Mouse (Mus musculus): ENCODE measurements around the gene Gas2l1.
A peak's percentile ranks its signal among the peaks of the same experiment; 100 is the strongest.
"Not testable (repeated sequence)": the region's sequence is repeated elsewhere in the genome, so short reads cannot be mapped to it uniquely, and the experiment has no call there.

The Gas2l1 gene

GRCm38 (mm10) chr11:5065056-5065821, at the start of gene Gas2l1:
TSS of gene Gas2l1 (minus strand) at chr11:5065327.
- peak; percentile 75 to 84 for DNase-seq (ENCODE audit: low spot score in 2 of 2)

- DNase-seq (ENCODE audit: low spot score in 2 of 2) = no peak
Observed at GRCm38 (mm10) chr11:5113645-5114044, 48.5 kb upstream of the Gas2l1 start.

GRCm38 (mm10) chr11:5109441-5109840, 44.3 kb upstream of the Gas2l1 start:
- DNase-seq (ENCODE audit: low spot score in 2 of 2) = no peak

GRCm38 (mm10) chr11:5103986-5104509, 38.9 kb upstream of the Gas2l1 start:
- DNase-seq (ENCODE audit: low spot score in 2 of 2) = no peak

- DNase-seq (ENCODE audit: low spot score in 2 of 2) = no peak
Observed at GRCm38 (mm10) chr11:5102384-5102783, 37.3 kb upstream of the Gas2l1 start.

GRCm38 (mm10) chr11:5101641-5102040, 36.5 kb upstream of the Gas2l1 start:
- no peak for DNase-seq (ENCODE audit: low spot score in 2 of 2)

GRCm38 (mm10) chr11:5100801-5101200, 35.7 kb upstream of the Gas2l1 start:
- no peak for DNase-seq (ENCODE audit: low spot score in 2 of 2)

- no peak for DNase-seq (ENCODE audit: low spot score in 2 of 2)
Observed at GRCm38 (mm10) chr11:5100283-5100682, 35.2 kb upstream of the Gas2l1 start.

GRCm38 (mm10) chr11:5099576-5100183, 34.6 kb upstream of the Gas2l1 start:
- peak; percentile 65 to 75 for DNase-seq (ENCODE audit: low spot score in 2 of 2)

GRCm38 (mm10) chr11:5098736-5099542, 33.8 kb upstream of the Gas2l1 start, which contains the start of the genes Rhbdd3 and Ewsr1:
TSS of gene Rhbdd3 (plus strand) at chr11:5098926.
TSS of gene Ewsr1 (minus strand) at chr11:5099266.
- DNase-seq (ENCODE audit: low spot score in 2 of 2) = peak; percentile 91 to 92

GRCm38 (mm10) chr11:5098035-5098735, 33.1 kb upstream of the Gas2l1 start:
- DNase-seq (ENCODE audit: low spot score in 2 of 2) = peak; percentile 50 to 62

GRCm38 (mm10) chr11:5096480-5097020, 31.4 kb upstream of the Gas2l1 start:
- no peak for DNase-seq (ENCODE audit: low spot score in 2 of 2)

GRCm38 (mm10) chr11:5095877-5096276, 30.8 kb upstream of the Gas2l1 start:
- DNase-seq (ENCODE audit: low spot score in 2 of 2) = no peak

GRCm38 (mm10) chr11:5091706-5092105, 26.6 kb upstream of the Gas2l1 start:
- DNase-seq (ENCODE audit: low spot score in 2 of 2) = no peak

- DNase-seq (ENCODE audit: low spot score in 2 of 2) = no peak
Observed at GRCm38 (mm10) chr11:5089147-5089546, 24.0 kb upstream of the Gas2l1 start.

- not testable (repeated sequence) for DNase-seq (ENCODE audit: low spot score in 2 of 2)
Observed at GRCm38 (mm10) chr11:5076843-5077242, 11.7 kb upstream of the Gas2l1 start.

GRCm38 (mm10) chr11:5075760-5076159, 10.6 kb upstream of the Gas2l1 start:
- DNase-seq (ENCODE audit: low spot score in 2 of 2) = no peak

- no peak for DNase-seq (ENCODE audit: low spot score in 2 of 2)
Observed at GRCm38 (mm10) chr11:5074882-5075281, 9.8 kb upstream of the Gas2l1 start.

GRCm38 (mm10) chr11:5068126-5068971, 3.2 kb upstream of the Gas2l1 start:
- no peak for DNase-seq (ENCODE audit: low spot score in 2 of 2)

- DNase-seq (ENCODE audit: low spot score in 2 of 2) = no peak
Observed at GRCm38 (mm10) chr11:5067063-5067462, 1.9 kb upstream of the Gas2l1 start.

Measured in right cerebral cortex, postnatal 36 days (tissue).